Mouse (Mus musculus) retina, postnatal 1 day (tissue): ENCODE measurements around the gene Gm20388.
"Not testable (repeated sequence)": the region's sequence is repeated elsewhere in the genome, so short reads cannot be mapped to it uniquely, and the experiment has no call there.

Experiments used
- DNase-seq: peaks from one replicate; pipeline ENCODE4 v3.0.0-alpha.2; 2012

Gene Gm20388

DNA sequence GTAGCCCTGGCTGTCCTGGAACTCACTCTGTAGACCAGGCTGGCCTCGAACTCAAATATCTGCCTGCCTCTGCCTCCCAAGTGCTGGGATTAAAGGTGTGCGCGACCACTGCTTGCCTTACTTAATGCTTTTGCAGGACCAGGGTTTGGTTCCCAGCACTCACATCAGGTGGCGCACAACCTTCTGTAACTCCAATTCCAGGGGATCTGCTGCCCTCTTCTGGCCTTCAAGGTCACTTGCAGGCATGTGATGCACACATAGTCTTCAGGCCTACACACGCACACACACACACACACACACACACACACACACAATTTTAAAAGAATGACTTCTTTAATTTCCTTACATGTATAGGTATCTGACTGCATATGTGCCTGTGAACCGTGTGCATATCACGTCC, 3890.2 kb downstream of the Gm20388 start:
- no peak for DNase-seq

DNA sequence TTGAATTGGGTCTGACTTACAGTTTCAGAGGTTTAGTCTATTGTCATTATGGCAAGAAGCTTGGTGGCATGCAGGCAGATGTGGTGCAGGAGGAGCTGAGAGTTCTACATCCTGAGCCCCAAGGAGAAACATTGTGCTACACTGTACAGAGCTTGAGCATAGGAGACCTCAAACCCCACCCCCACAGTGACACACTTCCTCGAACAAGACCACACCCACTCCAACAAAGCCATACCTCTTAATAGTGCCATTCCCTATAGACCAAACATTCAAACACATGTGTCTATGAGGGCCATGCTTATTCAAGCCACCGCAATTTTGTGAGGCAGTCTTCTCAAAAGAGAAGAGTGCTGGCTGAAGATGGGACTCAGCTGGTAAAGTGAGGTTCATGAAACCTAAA, 3890.9 kb downstream of the Gm20388 start:
- no peak for DNase-seq

DNA sequence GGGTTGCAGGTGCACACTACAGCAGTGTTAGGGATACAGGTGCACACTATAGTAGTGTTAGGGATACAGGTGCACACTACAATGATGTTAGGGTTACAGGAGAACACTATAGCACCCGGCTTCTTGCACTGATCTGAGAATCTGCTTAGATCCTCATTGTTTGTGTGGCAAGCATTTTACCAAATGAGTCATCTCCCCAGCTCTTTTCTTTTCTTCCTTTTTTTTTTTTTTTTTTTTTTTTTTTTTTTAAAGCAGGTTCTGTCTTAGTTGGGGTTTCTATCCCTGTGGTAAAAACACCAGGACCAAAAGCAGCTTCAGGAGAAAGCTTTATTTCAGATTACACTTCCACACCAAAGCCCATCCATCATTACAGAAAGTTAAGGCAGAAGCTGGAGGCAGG, 3893.0 kb downstream of the Gm20388 start:
- no peak for DNase-seq

DNA sequence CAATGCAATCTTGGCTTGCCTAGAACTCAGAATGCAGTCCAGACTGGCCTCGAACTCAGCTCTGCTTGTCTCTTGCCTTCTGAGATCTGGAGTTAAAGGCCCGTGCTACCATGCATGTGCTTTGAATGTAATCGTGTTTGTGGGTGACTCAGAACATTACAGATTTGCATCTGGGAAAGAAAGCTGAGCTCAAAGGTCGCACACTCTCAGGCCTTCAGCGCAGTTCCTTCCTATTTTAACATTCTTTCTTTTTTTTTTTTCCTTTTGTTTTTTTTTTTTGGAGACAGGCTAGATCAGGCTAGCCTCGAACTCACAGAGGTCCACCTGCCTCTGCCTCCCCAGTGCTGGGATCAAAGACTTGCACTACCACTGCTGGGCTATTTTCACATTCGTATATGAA, 3893.9 kb downstream of the Gm20388 start:
- no peak for DNase-seq

DNA sequence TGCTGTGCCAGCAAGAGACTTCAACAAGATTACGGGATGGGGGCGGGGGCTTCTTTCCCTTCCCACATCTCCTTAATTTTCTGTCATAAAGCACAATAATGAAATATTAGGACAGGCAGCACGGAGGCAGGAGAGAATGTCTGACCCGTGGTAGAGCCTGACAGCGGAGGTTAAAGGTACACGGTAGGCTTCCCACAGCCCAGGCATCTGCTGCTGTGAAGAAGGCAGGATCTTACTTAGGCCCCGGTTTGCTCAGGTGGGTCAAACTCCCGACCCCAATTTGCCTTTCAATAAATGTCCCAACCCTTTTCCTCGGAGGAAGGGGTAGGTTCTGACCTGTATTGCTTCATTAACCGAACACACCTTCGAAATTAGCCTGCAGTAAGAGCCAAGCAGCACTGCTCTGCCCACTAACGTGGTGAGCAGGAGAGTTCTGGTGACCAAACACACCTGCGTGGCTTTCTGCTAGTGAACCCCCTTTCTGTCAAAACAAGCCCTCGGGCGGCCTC, 3894.6 kb downstream of the Gm20388 start:
- DNase-seq, result no peak

DNA sequence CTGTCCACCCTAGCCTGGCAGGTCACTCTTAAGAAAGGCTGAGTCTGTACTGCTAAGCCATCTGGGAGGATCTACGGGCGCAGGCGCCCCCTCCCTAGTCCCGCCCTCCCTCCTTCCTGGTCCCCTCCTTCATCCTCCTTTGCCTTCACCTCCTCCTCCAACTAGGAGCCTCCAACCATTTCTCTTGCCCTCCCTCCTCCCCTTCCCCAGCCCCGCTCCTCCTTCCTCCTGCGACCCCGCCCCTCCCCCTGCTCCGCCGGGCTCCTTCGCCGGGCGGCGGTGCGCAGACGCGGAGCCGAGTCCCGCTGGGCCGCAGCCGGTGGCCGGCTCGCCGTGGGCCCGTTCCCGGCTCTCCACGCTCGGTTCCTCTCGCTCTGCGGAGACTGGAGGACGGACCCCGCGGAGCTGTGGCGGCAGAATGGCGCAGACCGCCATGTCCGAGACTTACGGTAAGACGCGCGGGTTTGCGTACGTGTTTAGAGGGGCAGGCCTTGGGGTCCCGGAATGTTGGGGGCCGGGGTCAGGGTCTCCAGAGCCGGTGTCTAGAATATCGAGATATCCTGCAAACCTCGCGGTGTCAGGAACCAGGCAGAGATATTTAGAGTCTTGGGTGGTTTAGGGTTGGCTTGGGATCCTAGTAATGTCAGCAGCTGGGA, 3895.2 kb downstream of the Gm20388 start, which contains the start of gene Rab4a:
Gene Rab4a (plus strand): TSS at position 268 of the 656 bp plus-strand sequence.
- peak; percentile 93 for DNase-seq

DNA sequence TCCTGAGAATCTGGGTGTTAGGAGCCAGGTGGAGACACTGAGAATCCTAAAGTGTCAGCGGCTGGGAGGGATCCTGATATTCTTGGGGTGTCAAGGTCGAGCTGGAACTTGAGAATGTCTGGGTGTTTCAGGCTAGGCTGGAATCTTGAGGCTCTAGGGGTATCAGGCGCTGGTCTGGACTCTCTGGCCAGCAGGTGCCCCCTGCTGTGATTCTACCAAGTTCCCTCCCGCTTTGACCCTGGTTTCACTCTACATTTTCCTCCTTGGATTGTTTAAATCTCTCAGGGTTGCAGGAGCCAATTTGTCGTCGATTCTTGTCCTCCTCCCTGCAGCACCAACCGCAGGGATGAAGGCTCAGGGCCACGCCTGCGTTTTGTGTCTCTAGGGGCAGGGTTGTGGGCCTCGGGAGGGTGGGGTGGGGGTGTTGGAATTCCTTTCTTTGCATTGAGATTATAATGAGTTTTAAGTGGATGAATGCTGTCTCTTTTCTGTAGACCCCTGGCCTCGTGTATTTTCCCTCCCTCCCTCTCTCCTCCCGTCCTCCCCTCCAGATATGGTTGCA, 3895.8 kb downstream of the Gm20388 start:
- DNase-seq, result no peak

DNA sequence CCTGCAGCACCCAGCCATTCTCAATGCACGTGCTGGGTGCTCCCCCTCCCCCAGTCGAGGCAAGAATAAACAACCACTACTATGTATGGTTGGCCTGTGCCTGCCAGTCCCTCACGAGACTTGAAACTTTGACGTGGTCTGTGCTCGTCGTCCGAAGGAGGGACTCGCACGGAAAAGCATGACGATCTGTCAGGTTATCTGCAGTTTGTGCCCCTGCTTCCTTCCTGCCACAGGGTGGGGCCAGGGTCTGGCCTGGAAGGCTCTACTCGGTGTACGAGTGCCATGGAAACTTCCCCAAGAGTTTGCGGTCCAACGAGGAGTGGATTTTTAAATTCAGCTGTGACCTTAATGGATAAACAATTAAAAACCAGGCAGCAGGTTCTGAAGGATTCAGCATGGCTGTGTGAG, 3896.4 kb downstream of the Gm20388 start:
- DNase-seq, result no peak

DNA sequence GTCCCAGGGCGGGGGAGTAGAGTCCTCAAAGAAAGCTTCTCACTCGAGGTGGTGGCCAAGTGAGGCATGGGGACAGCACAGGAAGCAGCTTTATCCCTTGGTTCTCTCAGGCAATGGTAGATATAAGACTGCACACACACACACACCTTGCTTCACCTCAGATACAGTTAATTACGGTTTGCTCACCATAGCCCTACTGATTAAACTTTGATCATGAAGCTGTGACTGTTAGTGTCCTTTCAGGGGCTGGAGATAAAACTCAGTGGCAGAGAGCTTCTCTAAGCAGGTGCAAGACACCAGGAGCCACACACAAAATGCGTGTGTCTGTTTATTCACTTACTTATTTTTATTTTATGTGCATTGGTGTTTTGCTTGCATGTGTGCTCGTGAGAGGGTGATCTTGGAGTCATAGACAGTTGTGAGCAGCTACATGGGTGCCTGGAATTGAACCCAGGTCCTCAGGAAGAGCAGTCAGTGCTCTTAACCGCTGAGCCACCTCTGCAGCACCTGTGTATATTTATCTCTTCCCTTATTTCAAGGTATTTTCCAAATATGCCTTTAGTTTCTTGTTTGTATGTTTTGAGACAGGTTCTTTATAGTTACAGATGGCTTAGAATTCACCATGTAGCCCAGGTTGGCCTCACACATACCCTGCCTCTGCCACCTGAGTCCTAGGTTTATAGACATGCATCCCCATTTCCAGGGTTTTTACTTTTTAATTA, 3897.4 kb downstream of the Gm20388 start:
- no peak for DNase-seq

DNA sequence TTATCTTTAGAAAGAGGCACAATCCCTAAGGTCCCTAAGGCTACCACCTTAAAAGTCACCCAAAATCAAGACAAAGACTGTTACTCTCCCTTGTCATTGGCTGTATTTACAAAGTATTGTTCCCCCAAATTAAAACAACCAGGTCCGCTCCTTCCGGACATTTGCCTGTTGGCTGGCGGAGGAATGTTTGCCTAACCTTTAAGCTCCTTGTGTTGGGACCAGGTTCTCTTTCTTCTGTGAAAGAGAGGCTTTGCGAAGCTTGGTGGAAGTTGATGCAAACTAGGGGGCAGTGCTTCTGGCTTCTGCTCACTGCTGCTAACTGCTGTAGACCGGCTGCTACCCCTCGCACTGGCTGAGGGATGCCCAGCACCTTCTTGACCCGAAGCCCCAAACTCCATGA, 3898.0 kb downstream of the Gm20388 start:
- DNase-seq, result no peak

DNA sequence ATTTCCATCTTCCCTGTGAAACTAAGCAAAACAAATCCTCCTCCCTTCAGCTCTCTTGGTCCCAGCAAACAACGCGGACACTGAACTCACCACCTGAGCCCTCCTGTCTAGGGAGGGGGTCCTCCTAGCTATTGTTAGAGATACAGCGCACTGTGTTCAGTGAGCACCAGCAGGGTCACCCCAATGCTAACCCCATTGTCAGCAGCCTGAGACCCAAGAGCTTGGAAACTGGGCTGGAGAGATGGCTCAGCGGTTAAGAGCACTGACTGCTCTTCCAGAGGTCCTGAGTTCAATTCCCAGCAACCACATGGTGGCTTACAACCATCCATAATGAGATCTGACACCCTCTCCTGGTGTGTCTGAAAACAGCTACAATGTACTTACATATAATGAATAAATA, 3898.7 kb downstream of the Gm20388 start:
- DNase-seq, result not testable (repeated sequence)

DNA sequence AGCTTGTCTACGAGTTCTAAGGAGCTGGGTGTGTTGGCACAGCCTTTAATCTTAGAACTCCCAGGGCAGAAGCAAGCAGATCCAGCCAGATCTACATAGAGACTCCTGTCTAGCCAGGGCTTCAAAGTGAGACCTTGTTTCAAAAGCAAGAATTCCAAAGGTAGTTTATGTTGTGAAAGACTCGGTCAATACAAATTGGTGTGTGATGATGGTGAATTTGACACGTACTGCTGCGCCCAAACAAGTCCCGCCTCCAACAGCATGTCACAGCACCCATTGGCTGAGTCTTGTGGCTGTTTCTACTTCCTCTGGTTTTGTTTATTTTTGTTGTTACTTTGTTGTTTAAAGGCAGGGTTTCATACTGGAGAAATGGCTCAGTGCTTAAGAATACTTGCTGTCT, 3901.6 kb downstream of the Gm20388 start:
- no peak for DNase-seq

DNA sequence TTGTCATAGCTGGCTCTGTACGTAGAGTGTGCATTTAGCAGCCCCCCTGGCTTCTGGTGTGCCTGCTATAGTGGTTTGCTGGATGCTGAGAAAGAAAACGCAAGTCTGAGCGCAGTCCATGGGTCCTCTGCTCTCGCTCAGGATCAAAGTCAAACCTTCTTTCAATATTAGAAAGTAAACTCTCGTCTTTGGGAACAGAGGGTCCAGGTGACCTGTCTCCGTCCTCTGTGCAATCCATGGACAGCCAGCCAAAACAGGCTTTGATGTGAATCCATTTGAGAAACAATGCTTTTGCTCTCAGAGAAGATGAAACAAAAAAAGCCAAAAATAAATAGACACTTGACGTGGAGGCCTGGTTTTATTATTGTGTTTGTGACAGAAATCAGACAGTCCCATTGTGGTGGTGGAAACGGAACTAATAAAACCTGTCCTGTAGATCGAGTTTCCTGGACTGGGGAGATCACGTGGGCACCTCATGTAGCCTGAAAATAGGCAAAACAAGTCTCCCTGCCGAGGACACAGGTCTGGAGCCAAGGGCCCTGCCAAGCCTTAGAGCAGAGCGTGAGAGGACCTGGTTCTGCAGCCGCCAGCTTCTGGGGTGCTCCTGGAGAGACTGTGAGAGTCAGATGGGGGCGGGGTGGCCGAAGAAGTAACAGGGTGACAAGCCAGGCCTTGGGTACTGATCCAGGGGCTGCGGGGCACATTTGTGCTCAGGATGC, 3902.7 kb downstream of the Gm20388 start:
- DNase-seq, result no peak

DNA sequence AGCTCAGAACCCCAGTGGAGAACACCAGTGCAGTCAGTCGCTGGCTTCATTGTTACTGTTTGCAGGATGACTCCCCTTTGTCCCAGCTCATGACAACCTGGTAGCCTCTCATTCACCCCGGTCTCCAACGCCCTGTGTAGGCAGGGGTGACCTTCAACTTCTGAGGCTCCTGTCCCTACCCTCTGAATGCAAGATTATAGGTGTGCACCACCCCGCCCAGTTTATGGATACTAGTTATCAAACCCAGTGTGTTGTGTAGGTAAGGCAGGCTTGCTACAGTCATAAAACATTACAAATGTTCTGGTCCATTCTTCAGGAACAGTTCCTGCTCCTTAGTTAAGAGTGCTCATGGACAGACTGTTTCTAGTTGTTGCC, 3903.2 kb downstream of the Gm20388 start:
- DNase-seq, result no peak

DNA sequence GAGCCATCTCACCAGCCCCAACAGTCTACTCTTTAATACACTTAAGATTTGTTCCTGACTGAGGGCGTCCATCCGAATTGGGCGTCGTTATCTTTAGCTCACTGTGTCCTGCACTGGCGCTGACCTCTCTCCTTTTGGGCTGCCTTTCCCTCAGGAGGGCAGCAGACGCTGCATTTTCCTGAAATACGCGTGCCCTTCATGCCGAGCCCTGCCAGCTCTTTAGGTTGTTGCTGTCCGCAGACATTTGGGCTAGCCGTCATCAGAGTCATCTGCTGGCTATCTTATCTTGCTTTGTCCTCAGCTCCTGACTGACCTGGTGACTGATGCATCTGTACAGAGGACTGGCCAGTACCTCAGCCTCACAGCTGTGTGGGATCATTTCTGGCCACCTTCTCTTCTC, 3904.7 kb downstream of the Gm20388 start:
- DNase-seq, result no peak

DNA sequence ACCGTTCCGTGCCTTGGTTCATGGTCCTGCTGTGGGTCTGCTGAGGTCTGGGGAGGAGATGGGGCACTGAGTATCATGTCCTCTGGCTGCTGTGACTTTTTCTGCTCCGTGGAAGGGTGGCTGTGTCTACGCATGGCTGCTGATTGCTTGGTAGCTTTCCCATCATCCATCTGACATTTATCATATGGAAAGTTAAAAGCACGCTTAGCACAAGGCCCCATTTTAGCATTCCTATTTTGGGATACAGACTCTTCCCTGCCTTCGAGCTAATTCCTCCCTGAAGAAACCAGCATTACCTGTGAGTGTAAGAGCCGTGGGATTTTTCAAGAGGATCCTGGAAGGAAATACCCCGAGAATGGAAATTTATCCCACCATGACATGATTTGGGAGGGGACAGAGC, 3906.3 kb downstream of the Gm20388 start:
- no peak for DNase-seq

DNA sequence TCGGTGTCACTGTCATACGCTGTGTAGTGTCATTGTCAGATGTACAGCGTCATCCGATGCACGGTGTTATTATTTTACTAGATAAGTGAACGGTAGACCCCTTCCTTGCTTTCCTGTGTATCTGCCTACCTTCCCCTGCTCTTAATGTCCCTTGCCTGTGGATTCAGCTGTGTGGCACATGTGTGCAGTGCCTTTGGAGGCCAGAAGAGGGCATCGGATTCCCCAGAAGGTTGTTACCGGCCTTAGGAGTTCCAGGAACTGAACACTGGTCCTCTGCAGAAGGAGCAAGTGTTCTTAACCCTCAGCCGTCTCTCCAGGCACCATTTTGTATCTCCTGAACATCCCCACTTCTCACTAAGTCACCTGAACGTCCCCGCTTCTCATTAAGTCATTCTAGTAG, 3907.1 kb downstream of the Gm20388 start:
- no peak for DNase-seq

DNA sequence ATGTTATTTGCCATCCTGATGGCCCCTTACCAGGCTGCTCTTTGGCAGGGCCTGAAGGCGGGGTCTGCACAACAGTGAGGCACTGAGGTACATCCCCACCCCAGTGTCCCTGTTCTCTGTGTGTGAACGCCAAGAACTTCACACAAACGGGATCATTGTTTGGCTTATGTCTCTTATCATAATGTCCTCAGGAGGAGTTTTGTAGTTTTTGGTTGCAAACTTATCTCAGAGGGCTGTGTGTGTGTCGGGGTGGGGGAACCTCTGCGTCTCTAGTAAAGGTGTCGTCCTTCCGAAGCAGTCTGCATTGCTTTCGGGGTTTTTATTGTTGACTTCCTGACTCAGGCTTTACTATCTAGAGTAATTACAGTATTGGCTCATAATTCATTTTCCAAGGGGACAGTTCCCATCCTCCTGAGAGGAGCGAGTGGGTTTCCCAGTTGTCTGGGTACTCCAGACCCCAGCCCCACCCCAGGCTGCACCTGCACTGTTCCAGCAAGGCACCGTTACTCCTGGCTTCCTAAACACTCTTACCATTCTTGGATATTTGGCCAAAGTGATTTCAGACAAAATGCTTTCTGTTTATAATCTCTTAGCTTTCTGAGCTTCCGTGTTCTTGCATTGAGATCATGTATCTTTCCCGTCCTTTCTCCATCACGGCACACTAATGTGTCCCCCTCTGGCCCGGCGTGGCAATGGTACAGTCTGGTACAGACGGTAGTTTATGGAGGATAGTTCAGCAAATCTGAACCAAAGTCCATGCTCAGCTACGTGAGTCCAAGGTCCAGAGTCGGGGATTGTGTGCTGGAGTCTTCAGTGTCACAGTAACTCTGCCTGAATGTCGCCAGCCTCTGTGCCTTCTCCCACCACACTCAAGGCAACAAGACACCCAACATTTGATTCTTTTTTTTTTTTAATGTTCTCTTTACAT, 3909.3 kb downstream of the Gm20388 start:
- DNase-seq, result no peak

DNA sequence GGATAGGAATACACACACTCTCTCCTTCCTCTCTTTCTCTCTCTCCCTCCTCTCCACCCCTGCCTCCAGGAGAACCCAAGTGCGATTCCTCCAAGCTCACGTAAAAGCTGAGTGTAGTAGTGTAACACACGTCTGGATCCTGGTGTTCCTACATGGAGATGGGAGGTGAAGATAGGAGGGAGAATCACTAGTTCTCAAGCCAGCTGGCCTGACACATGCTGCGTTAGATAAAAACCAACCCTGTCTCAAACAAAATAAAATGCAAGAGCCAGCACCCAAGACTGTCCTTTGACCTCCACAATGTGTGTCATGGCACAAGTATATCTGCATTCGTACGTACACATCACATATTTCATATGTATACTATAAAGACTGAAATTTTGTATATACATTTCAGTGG, 3910.1 kb downstream of the Gm20388 start:
- DNase-seq, result no peak

DNA sequence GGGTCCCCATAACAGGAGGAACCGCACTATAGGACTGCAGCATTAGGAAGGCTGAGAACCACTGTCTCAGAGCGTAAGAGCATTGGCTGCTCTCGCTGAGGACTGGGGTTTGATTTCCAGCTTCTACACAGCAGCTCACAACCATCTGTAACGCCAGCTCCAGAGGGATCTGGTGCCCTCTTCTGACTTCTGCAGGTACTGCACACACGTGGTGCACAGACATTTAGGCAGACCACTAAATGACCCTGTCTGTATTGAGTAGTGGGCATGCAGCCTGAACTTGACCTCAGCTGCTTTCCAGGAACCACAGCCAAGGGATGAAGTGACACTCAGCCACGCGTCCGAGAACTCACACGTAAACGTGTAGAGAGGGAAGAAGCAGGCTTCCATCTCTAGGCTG, 3912.5 kb downstream of the Gm20388 start:
- DNase-seq, result no peak

DNA sequence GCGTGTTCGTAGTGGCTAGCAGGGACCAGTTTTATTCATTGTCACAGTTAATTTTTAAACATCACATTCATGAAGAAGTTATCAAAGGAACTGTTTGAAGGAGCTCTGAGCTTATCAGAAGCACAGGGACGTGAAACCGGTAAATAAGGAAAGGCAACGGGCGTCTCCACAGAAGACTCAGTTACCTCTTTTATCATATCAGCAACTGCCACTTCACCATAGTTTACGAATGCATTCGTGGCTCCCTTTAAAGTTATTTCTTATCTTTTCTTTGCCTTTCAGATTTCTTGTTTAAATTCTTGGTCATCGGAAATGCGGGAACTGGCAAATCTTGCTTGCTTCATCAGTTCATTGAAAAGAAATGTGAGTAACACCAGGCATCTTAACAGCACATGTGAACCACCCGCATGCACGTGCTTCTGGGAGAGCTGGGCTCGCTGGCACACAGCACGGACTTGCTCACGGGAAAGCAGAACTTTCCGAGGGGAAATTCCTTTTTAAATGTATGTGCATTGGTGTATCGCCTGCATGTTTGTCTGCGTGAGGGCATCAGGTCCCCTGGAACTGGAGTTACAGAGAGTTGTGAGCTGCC, 3913.0 kb downstream of the Gm20388 start:
- DNase-seq, result no peak

DNA sequence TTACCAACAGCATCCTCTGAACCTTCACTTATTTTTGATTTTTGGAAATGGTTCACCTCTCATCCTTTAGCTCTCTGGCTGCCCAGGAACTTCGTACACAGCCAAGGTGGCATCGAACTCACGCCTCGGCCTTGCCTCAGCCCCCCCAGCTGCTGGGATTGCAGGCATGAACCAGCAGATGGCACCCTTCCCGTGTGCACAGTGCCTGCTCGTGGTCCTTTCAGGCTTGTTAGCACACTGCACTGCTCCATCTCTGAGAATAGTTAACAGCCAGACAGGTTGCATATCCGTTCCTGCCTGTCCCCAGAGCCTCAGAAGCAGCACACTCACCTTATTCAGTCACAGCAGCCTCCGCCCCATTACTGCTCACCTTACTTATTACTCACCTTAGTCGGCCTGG, 3915.4 kb downstream of the Gm20388 start:
- peak; percentile 46 for DNase-seq
